Mouse (Mus musculus) thymus, adult 18-20 months (tissue): ENCODE data around the gene Psip1.
"Not testable (repeated sequence)": the region's sequence is repeated elsewhere in the genome, so short reads cannot be mapped to it uniquely, and the experiment has no call there.

Experiments used
- DNase-seq, 2 experiments: peaks; one replicate each; pipeline ENCODE4 v3.0.0; 2022; ENCODE audit warnings: mixed read lengths in 2 of 2

Psip1 gene

GRCm38 (mm10) chr4:83500154-83501036 lies 14.1 kb upstream of the Psip1 start:
- DNase-seq: no peak

GRCm38 (mm10) chr4:83497013-83497412 lies 10.8 kb upstream of the Psip1 start:
- DNase-seq: not testable (repeated sequence)

GRCm38 (mm10) chr4:83493112-83493511 lies 6.9 kb upstream of the Psip1 start:
- DNase-seq: no peak

- no peak for DNase-seq
Observed at GRCm38 (mm10) chr4:83489121-83489520, 2.9 kb upstream of the Psip1 start.

- DNase-seq: peak; percentile 83 to 90
Observed at GRCm38 (mm10) chr4:83485735-83486116, 533 bp downstream of the Psip1 start.

GRCm38 (mm10) chr4:83485250-83485649 lies 1.0 kb downstream of the Psip1 start:
- DNase-seq: no peak

- no peak for DNase-seq
Observed at GRCm38 (mm10) chr4:83468208-83468607, 18.1 kb downstream of the Psip1 start.

GRCm38 (mm10) chr4:83467615-83468014 lies 18.6 kb downstream of the Psip1 start:
- no peak for DNase-seq

GRCm38 (mm10) chr4:83464827-83465226 lies 21.4 kb downstream of the Psip1 start:
- DNase-seq: no peak

GRCm38 (mm10) chr4:83460106-83460505 lies 26.2 kb downstream of the Psip1 start:
- no peak for DNase-seq

GRCm38 (mm10) chr4:83450785-83451184 lies 35.5 kb downstream of the Psip1 start:
- no peak for DNase-seq

GRCm38 (mm10) chr4:83441050-83441449 lies 45.2 kb downstream of the Psip1 start:
- no peak for DNase-seq

GRCm38 (mm10) chr4:83439045-83439444 lies 47.2 kb downstream of the Psip1 start:
- no peak for DNase-seq

- DNase-seq: no peak
Observed at GRCm38 (mm10) chr4:83438116-83438515, 48.1 kb downstream of the Psip1 start.

GRCm38 (mm10) chr4:83436375-83436774 lies 49.9 kb downstream of the Psip1 start:
- no peak for DNase-seq

GRCm38 (mm10) chr4:83432901-83433300 lies 53.4 kb downstream of the Psip1 start:
- no peak for DNase-seq

GRCm38 (mm10) chr4:83431950-83432349 lies 54.3 kb downstream of the Psip1 start:
- no peak for DNase-seq

- DNase-seq: no peak
Observed at GRCm38 (mm10) chr4:83428845-83429244, 57.4 kb downstream of the Psip1 start.

GRCm38 (mm10) chr4:83427696-83428095 lies 58.6 kb downstream of the Psip1 start:
- no peak for DNase-seq

GRCm38 (mm10) chr4:83427141-83427540 lies 59.1 kb downstream of the Psip1 start:
- DNase-seq: no peak

- DNase-seq: no peak
Observed at GRCm38 (mm10) chr4:83425119-83425518, 61.1 kb downstream of the Psip1 start.

- no peak for DNase-seq
Observed at GRCm38 (mm10) chr4:83423641-83424040, 62.6 kb downstream of the Psip1 start.

GRCm38 (mm10) chr4:83418781-83419180 lies 67.5 kb downstream of the Psip1 start:
- DNase-seq: no peak

- no peak for DNase-seq
Observed at GRCm38 (mm10) chr4:83417820-83418186, 68.5 kb downstream of the Psip1 start.
